Mouse (Mus musculus): ENCODE data around the gene Nhlrc4. TPM values are rescaled to one million over a fixed set of nuclear protein-coding genes. Genes with fewer than 3 reads are reported as not detected.

The Nhlrc4 gene
- total RNA-seq, 1 experiment from 2014 or later: not detected

DNA sequence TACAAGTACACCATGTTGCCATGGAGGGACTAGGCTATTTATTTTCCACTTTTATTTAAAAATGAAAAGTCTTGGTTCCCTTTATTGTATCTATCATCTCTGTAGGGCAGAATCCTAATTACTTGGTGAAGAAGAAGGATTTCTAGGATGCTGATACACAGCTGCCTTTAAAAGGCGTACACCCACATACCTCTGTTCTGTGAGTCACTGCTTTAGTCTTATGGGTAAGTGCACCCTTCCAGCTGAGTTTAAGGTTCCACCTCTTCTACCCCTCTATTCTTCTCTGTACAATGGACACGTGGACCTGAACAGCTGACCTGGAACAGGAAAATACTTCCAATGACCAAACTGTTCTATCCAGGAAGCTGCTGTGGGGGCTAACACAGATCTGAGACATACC, 37.1 kb downstream of the Nhlrc4 start:
- no peak for ATAC-seq (replicated peaks in 1 of 2; ENCODE audit: insufficient read depth in 1 of 2, low FRiP score in 2 of 2, low TSS enrichment in 1 of 2, low read depth in 1 of 2, poor library complexity in 2 of 2, severe bottlenecking in 2 of 2)

DNA sequence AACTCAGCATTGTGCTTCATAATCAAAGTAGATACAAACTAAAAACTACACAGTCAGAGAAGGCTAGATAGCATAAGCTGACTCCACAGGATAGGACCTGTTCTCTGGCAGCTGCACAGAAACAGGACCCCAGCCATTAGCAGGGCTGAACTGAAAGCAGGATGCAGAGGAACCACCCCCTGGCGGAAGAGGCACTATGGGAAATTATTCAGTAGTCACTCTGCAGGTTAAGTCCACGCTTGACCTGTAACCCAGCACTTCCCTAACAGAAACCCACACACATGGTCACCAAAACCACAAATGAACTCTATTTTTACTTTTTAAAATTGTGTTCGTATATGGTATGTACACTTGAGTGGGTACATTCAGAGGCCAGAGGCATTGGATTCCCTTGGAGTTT, 41.7 kb downstream of the Nhlrc4 start:
- 0 out of 4 replicates have a peak, but pooled peaks of 1 of the 2 experiments have one; percentile 22 for ATAC-seq (replicated peaks in 1 of 2; ENCODE audit: insufficient read depth in 1 of 2, low FRiP score in 2 of 2, low TSS enrichment in 1 of 2, low read depth in 1 of 2, poor library complexity in 2 of 2, severe bottlenecking in 2 of 2)

DNA sequence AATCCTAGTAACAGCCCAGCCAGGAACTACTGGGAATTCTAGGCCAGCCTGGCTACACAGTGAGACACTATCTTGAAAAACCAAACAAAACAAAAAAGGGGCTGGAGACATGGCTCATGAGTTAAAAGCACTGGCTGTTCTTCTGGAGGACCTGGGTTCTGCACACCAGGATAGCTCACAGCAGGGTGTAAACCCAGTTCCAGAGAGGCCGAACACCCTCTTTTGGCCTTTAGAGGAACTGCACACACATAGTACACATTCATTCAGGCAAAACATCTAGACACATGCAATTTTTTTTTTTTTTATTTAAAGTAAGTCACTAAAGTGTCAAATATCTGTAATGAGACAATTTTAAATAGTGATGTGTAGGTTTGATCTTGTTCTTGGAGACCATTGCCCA, 44.6 kb downstream of the Nhlrc4 start:
- no peak for ATAC-seq (replicated peaks in 1 of 2; ENCODE audit: insufficient read depth in 1 of 2, low FRiP score in 2 of 2, low TSS enrichment in 1 of 2, low read depth in 1 of 2, poor library complexity in 2 of 2, severe bottlenecking in 2 of 2)

DNA sequence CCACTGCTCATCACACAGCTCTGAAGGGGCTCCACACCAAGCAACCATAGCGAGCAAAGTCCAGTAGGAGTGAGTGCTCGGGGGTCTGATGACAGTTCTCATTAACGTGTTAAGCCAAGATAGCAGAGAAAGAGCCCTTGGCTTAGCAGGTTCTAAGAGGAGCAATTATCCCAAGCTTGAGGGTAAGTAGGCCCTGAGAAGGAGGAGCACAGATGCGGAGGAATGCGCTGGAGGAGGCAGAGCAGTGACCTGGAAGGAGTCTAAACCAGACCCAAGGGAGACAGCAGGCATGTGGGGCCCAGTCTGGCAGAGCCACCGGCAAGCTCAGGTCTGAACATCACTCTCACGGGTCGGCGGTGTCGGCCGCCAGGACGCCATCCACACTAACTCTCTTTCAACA, 48.9 kb downstream of the Nhlrc4 start:
- no peak for ATAC-seq (replicated peaks in 1 of 2; ENCODE audit: insufficient read depth in 1 of 2, low FRiP score in 2 of 2, low TSS enrichment in 1 of 2, low read depth in 1 of 2, poor library complexity in 2 of 2, severe bottlenecking in 2 of 2)

GRCm38 (mm10) chr17:25895415-25895814, 49.3 kb downstream of the Nhlrc4 start:
- no peak for ATAC-seq (replicated peaks in 1 of 2; ENCODE audit: insufficient read depth in 1 of 2, low FRiP score in 2 of 2, low TSS enrichment in 1 of 2, low read depth in 1 of 2, poor library complexity in 2 of 2, severe bottlenecking in 2 of 2)

DNA sequence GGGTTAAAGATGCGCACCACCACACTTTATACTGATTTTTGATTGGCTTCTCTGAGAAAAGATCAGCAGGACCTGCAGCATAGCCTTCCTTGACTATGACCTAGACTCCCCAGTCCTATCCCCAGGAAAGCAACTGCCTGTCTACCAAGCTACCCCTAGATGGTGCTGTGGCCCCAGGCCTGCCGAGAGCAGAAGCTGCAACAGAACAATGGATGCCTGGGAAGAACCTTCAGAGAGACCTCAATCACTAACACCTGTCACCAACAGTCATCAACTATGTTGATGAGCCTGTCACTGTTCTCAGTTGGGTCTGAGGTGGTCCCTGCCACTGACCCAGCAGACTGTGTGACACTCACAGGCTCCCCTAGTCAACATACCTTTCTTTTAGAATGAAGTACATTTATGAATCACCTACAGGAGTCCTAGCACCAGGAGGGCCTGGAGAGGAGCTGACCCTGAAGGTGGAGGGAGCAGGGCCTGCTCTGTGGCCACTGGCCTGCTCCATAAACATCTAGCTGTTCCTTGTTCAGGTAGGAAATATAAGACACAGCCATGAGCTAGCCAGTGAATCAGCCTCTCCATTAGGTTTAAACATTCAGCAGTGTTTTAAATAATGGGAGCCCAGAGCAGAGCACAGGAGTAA, 50.7 kb downstream of the Nhlrc4 start:
- ATAC-seq (replicated peaks in 1 of 2; ENCODE audit: insufficient read depth in 1 of 2, low FRiP score in 2 of 2, low TSS enrichment in 1 of 2, low read depth in 1 of 2, poor library complexity in 2 of 2, severe bottlenecking in 2 of 2): peak; percentile 86 to 91

Other genes starting within 250 kb of the Nhlrc4 start
- gene Gng13, start 227.8 kb downstream of the Nhlrc4 start, total RNA-seq (2017): not detected in 2 replicates
- 11.9 and 12.8 TPM in 2 replicates for gene Chtf18, start 217.5 kb downstream of the Nhlrc4 start, total RNA-seq (2017)
- 1.8 and 4.6 TPM in 2 replicates for gene Rpusd1, start 217.3 kb downstream of the Nhlrc4 start, total RNA-seq (2017)
- gene Mslnl, start 208.9 kb downstream of the Nhlrc4 start, total RNA-seq (2017): not detected in 2 replicates
- not detected in 2 replicates for gene Msln, start 190.6 kb downstream of the Nhlrc4 start, total RNA-seq (2017)
- gene Narfl, start 171.2 kb downstream of the Nhlrc4 start, total RNA-seq (2017): 13.4 and 21.5 TPM in 2 replicates
- gene Haghl, start 159.3 kb downstream of the Nhlrc4 start, total RNA-seq (2017): 18.6 and 42.3 TPM in 2 replicates
- gene Ccdc78, start 158.4 kb downstream of the Nhlrc4 start, total RNA-seq (2017): 0.38 TPM in 1 of 2 replicates, not detected in the other
- gene Fam173a, start 152.1 kb downstream of the Nhlrc4 start, total RNA-seq (2017): 21.1 and 33.3 TPM in 2 replicates
- not detected in 2 replicates for gene AC134908.4, start 149.3 kb downstream of the Nhlrc4 start, total RNA-seq (2017)
- 24.9 and 26.5 TPM in 2 replicates for gene Metrn, start 147.8 kb downstream of the Nhlrc4 start, total RNA-seq (2017)
- gene Fbxl16, start 135.9 kb downstream of the Nhlrc4 start, total RNA-seq (2017): 0.06 TPM in 1 of 2 replicates, not detected in the other
- gene Wdr24, start 121.3 kb downstream of the Nhlrc4 start, total RNA-seq (2017): 16.5 and 17.6 TPM in 2 replicates
- gene Jmjd8, start 116.1 kb downstream of the Nhlrc4 start, total RNA-seq (2017): 23.2 and 25.3 TPM in 2 replicates
- gene Stub1, start 111.6 kb downstream of the Nhlrc4 start, total RNA-seq (2017): 79.5 and 84.8 TPM in 2 replicates
- gene Rhbdl1, start 107.7 kb downstream of the Nhlrc4 start, total RNA-seq (2017): not detected in 2 replicates
- 1.4 TPM in 1 of 2 replicates, not detected in the other for gene Gm20683, start 103.2 kb downstream of the Nhlrc4 start, total RNA-seq (2017)
- 24.6 and 27.1 TPM in 2 replicates for gene Rhot2, start 100.1 kb downstream of the Nhlrc4 start, total RNA-seq (2017)
- 13.0 and 13.6 TPM in 2 replicates for gene Wdr90, start 83.5 kb downstream of the Nhlrc4 start, total RNA-seq (2017)
- gene Mcrip2, start 76.2 kb downstream of the Nhlrc4 start, total RNA-seq (2017): 7.3 and 13.5 TPM in 2 replicates
- gene Mettl26, start 69.9 kb downstream of the Nhlrc4 start, total RNA-seq (2017): 20.1 and 35.2 TPM in 2 replicates
- 0.79 and 1.1 TPM in 2 replicates for gene Wfikkn1, start 64.1 kb downstream of the Nhlrc4 start, total RNA-seq (2017)
- gene Rab40c, start 25.2 kb downstream of the Nhlrc4 start, total RNA-seq (2017): 12.3 and 17.1 TPM in 2 replicates
- 33.8 and 47.5 TPM in 2 replicates for gene Pigq, start within 50 bp of the Nhlrc4 start, total RNA-seq (2017)
- gene A930017K11Rik, start 7.6 kb upstream of the Nhlrc4 start, total RNA-seq (2017): not detected in 2 replicates
- 3.3 and 8.1 TPM in 2 replicates for gene Capn15, start 40.8 kb upstream of the Nhlrc4 start, total RNA-seq (2017)
- 4.7 and 6.5 TPM in 2 replicates for gene Rab11fip3, start 124.6 kb upstream of the Nhlrc4 start, total RNA-seq (2017)
- 23.8 and 27.2 TPM in 2 replicates for gene Decr2, start 145.4 kb upstream of the Nhlrc4 start, total RNA-seq (2017)
- gene Nme4, start 150.6 kb upstream of the Nhlrc4 start, total RNA-seq (2017): 70.3 and 75.4 TPM in 2 replicates
- gene Tmem8, start 168.3 kb upstream of the Nhlrc4 start, total RNA-seq (2017): 10.3 and 13.2 TPM in 2 replicates
- gene Mrpl28, start 178.5 kb upstream of the Nhlrc4 start, total RNA-seq (2017): 21.7 and 31.0 TPM in 2 replicates
- gene Axin1, start 193.7 kb upstream of the Nhlrc4 start, total RNA-seq (2017): 224 and 358 TPM in 2 replicates

Measured in hematopoietic stem cell, adult 5-6 weeks (primary cell).